Mouse (Mus musculus) kidney, embryonic 14.5 days (tissue): Measurements from ENCODE around the gene Tiparp. TPM values are rescaled to one million over a fixed set of nuclear protein-coding genes. Genes with fewer than 3 reads are reported as not detected.

ENCODE experiments used
- ATAC-seq: fragments of 200-750 bp; cut with Nextera tagmentation; 2 replicates; pipeline ENCODE4 v1.8.0; 2017; ENCODE audit warnings: moderate number of reproducible peaks, mild to moderate bottlenecking, moderate TSS enrichment, moderate library complexity; ENCODE audit not compliant: low FRiP score, low TSS enrichment
- H3K27ac ChIP-seq: fragments of 300-500 bp; sonication (generic); 2 replicates; pipeline ENCODE4 v1.5.1; 2014; ENCODE audit warnings: low read depth, mild to moderate bottlenecking, low read length, moderate library complexity, mixed read lengths
- H3K27me3 ChIP-seq: fragments of 300-500 bp; sonication (generic); 2 replicates; pipeline ENCODE4 v1.6.1; 2014; ENCODE audit warnings: mild to moderate bottlenecking, low read length; ENCODE audit not compliant: control insufficient read depth, insufficient read depth
- H3K36me3 ChIP-seq: fragments of 300-500 bp; sonication (generic); 2 replicates; pipeline ENCODE4 v1.6.1; 2014; ENCODE audit warnings: low read length, mixed read lengths; ENCODE audit not compliant: control insufficient read depth, insufficient read depth
- H3K4me1 ChIP-seq: fragments of 300-500 bp; sonication (generic); 2 replicates; pipeline ENCODE4 v1.6.1; 2014; ENCODE audit warnings: low read length, mixed read lengths; ENCODE audit not compliant: control insufficient read depth, insufficient read depth
- H3K4me2 ChIP-seq: fragments of 300-500 bp; sonication (generic); replicated peaks from 2 replicates; pipeline ENCODE4 v1.6.1; 2014; ENCODE audit warnings: low read depth, mild to moderate bottlenecking, low read length
- H3K4me3 ChIP-seq: fragments of 300-500 bp; sonication (generic); 2 replicates; pipeline ENCODE4 v1.5.1; 2014; ENCODE audit warnings: mild to moderate bottlenecking, low read length
- H3K9ac ChIP-seq: fragments of 300-500 bp; sonication (generic); 2 replicates; pipeline ENCODE4 v1.6.1; 2014; ENCODE audit warnings: low read depth, mild to moderate bottlenecking, low read length, moderate library complexity
- H3K9me3 ChIP-seq: fragments of 300-500 bp; sonication (generic); 2 replicates; pipeline ENCODE4 v1.6.1; 2016; ENCODE audit warnings: low read length; ENCODE audit not compliant: control insufficient read depth
- WGBS: fragments of 180-500 bp; shearing (Covaris S2); extraction: QIAGEN DNeasy Blood & Tissue Kit; methylation state at CpG from one replicate; pipeline ENCODE4 v1.1.7; 2014; 5-methylcytosine and 5-hydroxymethylcytosine counted together
- polyA plus RNA-seq: library from polyadenylated mRNA; unstranded; fragments of >200 nt; fragmentation: Nextera tagmentation; extraction: Ambion mirVana; gene quantifications from 2 replicates; pipeline ENCODE4 v1.2.1, GENCODE M21; 2014

Tiparp gene
- 23.1 and 29.9 TPM in 2 replicates for polyA plus RNA-seq

GRCm38 (mm10) chr3:65527691-65528601, at the start of gene Tiparp:
TSS of gene Tiparp (plus strand) at chr3:65528410.
- H3K4me3 ChIP-seq: peak within 1 kb of the TSS; percentile 88
- under 1% methylated on average over 85 of the region's 109 CpGs for WGBS
- H3K27me3 ChIP-seq: no peaks in the 10 kb centered on the region
- peak within 1 kb of the TSS; percentile 97 for H3K27ac ChIP-seq
- H3K9me3 ChIP-seq: no peaks in the 10 kb centered on the region
- H3K4me2 ChIP-seq: peak within 1 kb of the TSS; percentile 68
- H3K4me1 ChIP-seq: 0 out of 2 replicates have a peak, but pooled peaks cover 3% of the 10 kb centered on the region
- peak within 1 kb of the TSS; percentile 89 for H3K9ac ChIP-seq
- peak; percentile 95 for ATAC-seq
- no peaks in the 10 kb centered on the region; the same call in 1 of the 2 replicates for H3K36me3 ChIP-seq

- H3K9me3 ChIP-seq: no peaks in the 10 kb centered on the region
- H3K27me3 ChIP-seq: no peaks in the 10 kb centered on the region
- ATAC-seq: no peak
- no peak overlapping the region for H3K27ac ChIP-seq
- H3K4me2 ChIP-seq: no peak overlapping the region
- H3K36me3 ChIP-seq: no peaks in the 10 kb centered on the region
- WGBS: 68% methylated on average over 6 of the region's 6 CpGs
- no peak overlapping the region for H3K4me3 ChIP-seq
- H3K9ac ChIP-seq: no peak overlapping the region
- no peaks in the 10 kb centered on the region for H3K4me1 ChIP-seq
Measured at GRCm38 (mm10) chr3:65480676-65481075, 47.5 kb upstream of the Tiparp start.

- Histone ChIP-seq H3K27ac (no peak overlapping the region), H3K4me3 (no peak overlapping the region), H3K9me3 (no peaks in the 10 kb centered on the region), H3K4me2 (no peak overlapping the region), H3K36me3 (no peaks in the 10 kb centered on the region), H3K9ac (no peak overlapping the region), H3K27me3 (no peaks in the 10 kb centered on the region), H3K4me1 (no peaks in the 10 kb centered on the region)
- 73% methylated on average over 1 of the region's 1 CpGs for WGBS
- no peak for ATAC-seq
Measured at GRCm38 (mm10) chr3:65482266-65482665, 45.9 kb upstream of the Tiparp start.

- H3K4me2 ChIP-seq: no peak overlapping the region
- no peaks in the 10 kb centered on the region for H3K9me3 ChIP-seq
- H3K4me1 ChIP-seq: no peaks in the 10 kb centered on the region
- H3K4me3 ChIP-seq: no peak overlapping the region
- WGBS: 73% methylated on average over 6 of the region's 6 CpGs
- H3K36me3 ChIP-seq: no peaks in the 10 kb centered on the region
- H3K27me3 ChIP-seq: no peaks in the 10 kb centered on the region
- no peak overlapping the region for H3K27ac ChIP-seq
- ATAC-seq: peak; percentile 49; the same call in 1 of the 2 replicates
- H3K9ac ChIP-seq: no peak overlapping the region
Measured at GRCm38 (mm10) chr3:65482698-65483407, 45.4 kb upstream of the Tiparp start.

DNA sequence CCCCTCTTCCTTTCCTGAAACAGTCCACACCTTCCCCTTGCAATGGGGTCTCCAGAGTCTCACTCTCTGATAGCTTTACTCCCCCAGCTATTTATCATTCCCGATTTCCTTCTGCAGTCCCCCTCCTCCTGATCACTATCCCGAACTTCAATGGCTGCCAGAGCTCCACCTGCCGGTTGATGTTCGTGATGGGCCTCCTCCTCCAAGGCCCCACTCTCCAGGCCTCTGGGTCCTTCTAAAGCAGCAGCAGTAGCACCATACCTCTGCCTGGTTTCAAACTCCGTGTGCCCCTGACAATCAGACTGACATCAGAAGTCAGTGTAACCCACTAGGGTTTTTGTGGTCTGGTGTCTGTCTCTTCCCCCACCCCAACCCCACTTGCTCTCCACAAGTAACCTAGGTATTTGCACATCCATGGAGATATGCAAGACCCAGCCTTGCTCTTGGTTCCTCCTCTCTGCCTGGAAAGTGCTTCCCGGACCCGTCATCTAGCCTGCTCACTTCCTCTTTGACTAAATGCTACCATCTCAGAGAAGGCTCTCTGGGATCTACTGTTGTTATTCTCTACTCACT, 44.0 kb upstream of the Tiparp start:
- WGBS: 56% methylated on average over 7 of the region's 7 CpGs
- no peak overlapping the region for H3K9ac ChIP-seq
- ATAC-seq: no peak

GRCm38 (mm10) chr3:65487419-65488088, 40.7 kb upstream of the Tiparp start:
- no peaks in the 10 kb centered on the region for H3K36me3 ChIP-seq
- ATAC-seq: no peak
- H3K9ac ChIP-seq: no peak overlapping the region
- no peak overlapping the region for H3K4me3 ChIP-seq
- H3K27ac ChIP-seq: no peak overlapping the region
- H3K4me2 ChIP-seq: no peak overlapping the region
- no peaks in the 10 kb centered on the region for H3K9me3 ChIP-seq
- no peaks in the 10 kb centered on the region for H3K27me3 ChIP-seq
- WGBS: 68% methylated on average over 2 of the region's 2 CpGs
- peaks cover 7% of the 10 kb centered on the region for H3K4me1 ChIP-seq

More for the DNA sequence above, 44.0 kb upstream of the Tiparp start:
- H3K4me1 ChIP-seq: peaks cover 7% of the 10 kb centered on the region
- no peak overlapping the region for H3K27ac ChIP-seq
- no peaks in the 10 kb centered on the region for H3K27me3 ChIP-seq
- H3K36me3 ChIP-seq: no peaks in the 10 kb centered on the region
- H3K9me3 ChIP-seq: no peaks in the 10 kb centered on the region
- H3K4me3 ChIP-seq: no peak overlapping the region
- H3K4me2 ChIP-seq: no peak overlapping the region

DNA sequence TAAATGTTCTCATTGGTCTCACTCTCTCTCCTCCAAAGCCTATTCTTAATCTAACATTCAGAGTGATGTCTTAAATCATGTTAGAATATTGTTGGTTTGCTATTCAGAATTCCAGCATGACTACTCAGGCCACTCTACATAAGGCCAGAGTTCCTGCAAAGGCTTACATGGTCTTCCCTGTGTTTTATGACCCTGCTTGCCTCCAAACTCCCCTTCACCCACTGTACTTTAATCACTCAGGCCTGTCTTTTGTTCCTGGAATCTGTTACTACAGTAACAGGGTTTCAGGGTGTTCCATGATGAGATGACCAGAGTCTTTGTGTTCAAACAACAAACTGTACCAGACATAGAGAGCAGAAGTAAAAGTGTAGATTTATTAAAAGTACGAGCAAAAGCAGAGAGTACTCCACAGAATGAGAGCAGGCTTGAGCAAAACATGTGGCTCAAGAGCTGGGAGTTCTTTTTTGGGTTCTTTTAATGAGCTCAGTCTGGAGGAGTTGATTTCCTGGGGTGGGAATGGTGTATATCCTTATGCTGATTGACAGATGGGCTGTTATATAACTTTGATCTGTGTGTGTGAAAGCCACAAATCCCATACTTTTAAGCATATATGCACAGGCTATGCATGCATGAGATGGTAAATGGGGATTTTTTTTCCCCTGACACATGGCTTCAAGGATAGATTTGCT, 39.5 kb upstream of the Tiparp start:
- Histone ChIP-seq H3K4me3 (no peak overlapping the region), H3K9ac (no peak overlapping the region), H3K27ac (peak overlapping the region; percentile 7; the same call in 1 of the 2 replicates), H3K4me1 (peaks cover 7% of the 10 kb centered on the region), H3K36me3 (no peaks in the 10 kb centered on the region), H3K27me3 (no peaks in the 10 kb centered on the region), H3K4me2 (no peak overlapping the region), H3K9me3 (no peaks in the 10 kb centered on the region)
- peak; percentile 75 for ATAC-seq
- 63% methylated on average over 1 of the region's 1 CpGs for WGBS

- Histone ChIP-seq H3K9me3 (no peaks in the 10 kb centered on the region), H3K27me3 (no peaks in the 10 kb centered on the region), H3K27ac (no peak overlapping the region), H3K4me3 (no peak overlapping the region), H3K36me3 (no peaks in the 10 kb centered on the region), H3K4me1 (peaks cover 10% of the 10 kb centered on the region), H3K9ac (no peak overlapping the region), H3K4me2 (no peak overlapping the region)
- ATAC-seq: no peak
- 85% methylated on average over 6 of the region's 6 CpGs for WGBS
Measured at GRCm38 (mm10) chr3:65489601-65490000, 38.6 kb upstream of the Tiparp start.
